Mouse (Mus musculus) hindbrain, embryonic 12.5 days (tissue): ENCODE results near the gene Cacna1b. TPM values are rescaled to one million over a fixed set of nuclear protein-coding genes. Genes with fewer than 3 reads are reported as not detected.

ENCODE experiments used
- ATAC-seq: fragments of 200-750 bp; cut with Nextera tagmentation; 2 replicates; pipeline ENCODE4 v1.8.0; 2017; ENCODE audit warnings: moderate TSS enrichment; ENCODE audit not compliant: low FRiP score
- H3K27ac ChIP-seq: fragments of 300-500 bp; sonication (generic); 2 replicates; pipeline ENCODE4 v1.5.1; 2016; ENCODE audit warnings: mild to moderate bottlenecking
- H3K27me3 ChIP-seq: fragments of 300-500 bp; sonication (generic); 2 replicates; pipeline ENCODE4 v1.6.1; 2016; ENCODE audit warnings: mild to moderate bottlenecking
- H3K36me3 ChIP-seq: fragments of 300-500 bp; sonication (generic); 2 replicates; pipeline ENCODE4 v1.6.1; 2016; ENCODE audit warnings: mild to moderate bottlenecking
- H3K4me1 ChIP-seq: fragments of 300-500 bp; sonication (generic); 2 replicates; pipeline ENCODE4 v1.6.1; 2016
- H3K4me2 ChIP-seq: fragments of 300-500 bp; sonication (generic); replicated peaks from 2 replicates; pipeline ENCODE4 v1.6.1; 2016; ENCODE audit warnings: mild to moderate bottlenecking
- H3K4me3 ChIP-seq: fragments of 300-500 bp; sonication (generic); 2 replicates; pipeline ENCODE4 v1.5.1; 2016; ENCODE audit warnings: mild to moderate bottlenecking
- H3K9ac ChIP-seq: fragments of 300-500 bp; sonication (generic); 2 replicates; pipeline ENCODE4 v1.6.1; 2016; ENCODE audit warnings: mild to moderate bottlenecking, moderate library complexity
- H3K9me3 ChIP-seq: fragments of 300-500 bp; sonication (generic); replicated peaks from 2 replicates; pipeline ENCODE4 v1.6.1; 2016; ENCODE audit warnings: mild to moderate bottlenecking
- WGBS: fragments of 180-500 bp; shearing (Covaris S2); methylation state at CpG from one replicate; pipeline ENCODE4 v1.1.7; 2016; 5-methylcytosine and 5-hydroxymethylcytosine counted together
- polyA plus RNA-seq: library from polyadenylated mRNA; unstranded; fragments of >200 nt; fragmentation: Nextera tagmentation; extraction: Ambion mirVana; gene quantifications from 2 replicates; pipeline ENCODE4 v1.2.1, GENCODE M21; 2016

Cacna1b gene
- polyA plus RNA-seq, 1 experiment from 2014 or later = 6.6 TPM

DNA sequence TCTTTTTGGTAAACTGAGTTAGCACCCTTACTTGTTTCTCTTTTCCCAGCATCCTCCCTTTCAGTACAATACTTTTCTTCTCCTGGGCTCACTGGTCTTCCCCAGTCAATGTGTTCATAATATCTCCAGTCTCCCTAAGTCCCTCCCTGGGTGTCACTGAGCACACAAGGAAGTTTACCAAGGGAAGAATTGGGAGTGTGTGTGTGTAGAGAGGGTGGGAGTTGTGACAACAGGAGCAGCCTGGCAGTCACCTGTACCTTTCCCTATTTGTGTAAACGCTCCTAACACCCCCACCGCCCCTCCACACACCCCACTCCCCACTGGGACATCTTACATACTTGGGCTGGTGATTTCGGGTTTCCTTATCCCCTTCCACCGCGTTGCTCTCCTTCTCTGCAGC lies 84.4 kb downstream of the Cacna1b start:
- Histone ChIP-seq H3K4me2 (peak overlapping the region; percentile 41; the same call in 1 of the 2 replicates), H3K36me3 (peaks cover 18% of the 10 kb centered on the region; the same call in 1 of the 2 replicates), H3K27ac (no peak overlapping the region), H3K4me3 (no peak overlapping the region), H3K4me1 (peaks cover 10% of the 10 kb centered on the region), H3K27me3 (peaks cover 10% of the 10 kb centered on the region; the same call in 1 of the 2 replicates), H3K9ac (no peak overlapping the region), H3K9me3 (no peaks in the 10 kb centered on the region)
- ATAC-seq = no peak
- WGBS = 79% methylated on average over 5 of the region's 5 CpGs

DNA sequence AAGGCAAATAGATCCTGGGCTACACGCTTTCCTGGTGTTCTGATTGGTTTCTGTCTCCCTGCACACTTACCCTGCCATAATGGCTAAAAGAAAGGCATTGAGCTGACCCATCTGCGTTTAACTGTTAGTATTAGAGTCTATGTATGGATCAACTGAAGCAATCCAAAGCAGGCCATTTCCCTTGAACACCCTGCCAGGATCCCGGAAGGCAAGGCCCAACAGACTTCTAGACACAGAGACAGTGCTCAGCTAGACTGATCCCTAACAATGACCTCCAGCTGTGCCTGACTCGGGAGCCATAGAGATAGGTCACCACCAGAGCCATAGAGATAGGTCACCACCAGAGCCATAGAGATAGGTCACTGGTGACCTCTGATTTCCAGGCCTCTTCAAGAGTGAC lies 84.8 kb downstream of the Cacna1b start:
- no peak overlapping the region for H3K27ac ChIP-seq
- no peak for ATAC-seq
- H3K27me3 ChIP-seq = peaks cover 10% of the 10 kb centered on the region; the same call in 1 of the 2 replicates
- H3K4me1 ChIP-seq = peaks cover 10% of the 10 kb centered on the region
- no peak overlapping the region for H3K9ac ChIP-seq
- peaks cover 15% of the 10 kb centered on the region; the same call in 1 of the 2 replicates for H3K36me3 ChIP-seq
- H3K4me3 ChIP-seq = no peak overlapping the region
- no peaks in the 10 kb centered on the region for H3K9me3 ChIP-seq
- H3K4me2 ChIP-seq = no peak overlapping the region
- 62% methylated on average over 4 of the region's 4 CpGs for WGBS

DNA sequence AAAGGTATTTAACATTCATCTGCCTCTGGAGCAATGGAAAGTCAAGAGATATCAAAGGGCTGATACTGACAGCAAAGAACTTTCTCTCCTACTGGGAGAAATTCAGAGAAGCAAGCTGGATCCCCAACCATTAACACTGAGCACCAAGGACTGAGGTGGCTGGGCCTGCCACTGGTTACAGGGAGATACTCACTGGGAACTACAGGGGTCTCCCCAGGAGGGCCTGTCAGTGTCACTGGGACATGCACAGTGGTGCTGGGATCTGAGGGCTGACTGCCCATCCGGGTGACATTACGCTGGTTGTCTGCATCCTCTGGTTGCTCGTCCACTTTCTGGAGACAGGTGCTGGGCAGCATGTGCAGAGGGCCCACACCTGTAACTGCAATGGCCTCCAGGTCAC lies 85.3 kb downstream of the Cacna1b start:
- no peaks in the 10 kb centered on the region for H3K9me3 ChIP-seq
- H3K4me2 ChIP-seq = no peak overlapping the region
- H3K4me1 ChIP-seq = peaks cover 10% of the 10 kb centered on the region
- no peak overlapping the region for H3K27ac ChIP-seq
- H3K36me3 ChIP-seq = peaks cover 10% of the 10 kb centered on the region; the same call in 1 of the 2 replicates
- 89% methylated on average over 3 of the region's 3 CpGs for WGBS
- H3K27me3 ChIP-seq = peaks cover 10% of the 10 kb centered on the region; the same call in 1 of the 2 replicates
- ATAC-seq = no peak
- H3K4me3 ChIP-seq = no peak overlapping the region
- H3K9ac ChIP-seq = no peak overlapping the region

DNA sequence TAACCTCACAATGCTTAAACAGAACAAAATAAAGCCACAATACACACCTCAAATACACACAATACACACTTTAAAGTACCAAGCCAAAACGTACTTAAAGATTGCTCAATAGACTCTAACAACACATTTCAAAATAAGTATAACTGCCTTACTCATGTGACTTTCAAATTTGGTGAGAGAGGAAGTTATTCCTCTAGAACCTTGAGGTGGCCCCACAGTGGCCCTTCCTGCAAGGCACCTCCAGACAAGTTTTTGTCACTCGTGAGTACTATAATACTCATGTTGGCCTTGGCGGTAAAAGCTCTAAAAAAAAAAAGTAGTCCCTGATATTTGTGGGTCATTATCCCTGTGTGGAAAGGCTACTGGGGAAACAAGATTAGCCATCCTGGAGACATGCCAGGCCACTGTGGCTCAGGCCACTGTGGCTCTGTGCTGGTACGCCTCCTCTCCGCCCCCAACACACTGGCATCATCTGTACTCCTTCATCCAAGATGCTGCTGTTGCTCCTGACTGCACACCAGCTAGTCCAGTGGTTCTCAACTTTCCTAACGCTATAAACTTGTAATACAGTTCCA lies 88.4 kb downstream of the Cacna1b start:
- Histone ChIP-seq H3K4me2 (no peak overlapping the region), H3K4me1 (peaks cover 7% of the 10 kb centered on the region), H3K36me3 (peaks cover 6% of the 10 kb centered on the region; the same call in 1 of the 2 replicates), H3K27ac (no peak overlapping the region), H3K4me3 (no peak overlapping the region), H3K9ac (no peak overlapping the region), H3K27me3 (peaks cover 7% of the 10 kb centered on the region; the same call in 1 of the 2 replicates), H3K9me3 (no peaks in the 10 kb centered on the region)
- no peak for ATAC-seq
- 90% methylated on average over 6 of the region's 6 CpGs for WGBS

DNA sequence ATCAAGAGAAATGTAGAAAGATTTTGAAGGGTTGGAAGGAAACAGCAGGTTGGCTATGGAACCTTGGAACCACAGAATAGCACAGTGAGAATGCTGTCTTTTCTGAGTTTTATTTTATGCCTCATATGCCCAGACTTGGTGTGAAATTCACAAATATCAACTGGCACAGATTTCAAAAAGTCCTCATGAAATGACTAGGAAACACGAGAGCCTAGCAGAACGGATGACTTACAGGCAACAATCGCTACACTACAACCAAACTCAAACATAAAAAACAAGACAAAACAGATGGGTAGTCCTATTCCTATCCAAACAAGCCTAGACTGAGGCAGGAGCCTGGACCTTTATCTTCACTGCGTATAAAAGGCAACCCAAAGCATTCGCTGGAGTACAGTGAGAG lies 94.4 kb downstream of the Cacna1b start:
- ATAC-seq = no peak
- 94% methylated on average over 5 of the region's 5 CpGs for WGBS
- no peak overlapping the region for H3K9ac ChIP-seq
- H3K4me3 ChIP-seq = no peak overlapping the region
- H3K27ac ChIP-seq = no peak overlapping the region
- H3K27me3 ChIP-seq = no peaks in the 10 kb centered on the region
- no peaks in the 10 kb centered on the region for H3K9me3 ChIP-seq
- H3K4me2 ChIP-seq = no peak overlapping the region
- H3K4me1 ChIP-seq = peaks cover 9% of the 10 kb centered on the region
- H3K36me3 ChIP-seq = no peaks in the 10 kb centered on the region

DNA sequence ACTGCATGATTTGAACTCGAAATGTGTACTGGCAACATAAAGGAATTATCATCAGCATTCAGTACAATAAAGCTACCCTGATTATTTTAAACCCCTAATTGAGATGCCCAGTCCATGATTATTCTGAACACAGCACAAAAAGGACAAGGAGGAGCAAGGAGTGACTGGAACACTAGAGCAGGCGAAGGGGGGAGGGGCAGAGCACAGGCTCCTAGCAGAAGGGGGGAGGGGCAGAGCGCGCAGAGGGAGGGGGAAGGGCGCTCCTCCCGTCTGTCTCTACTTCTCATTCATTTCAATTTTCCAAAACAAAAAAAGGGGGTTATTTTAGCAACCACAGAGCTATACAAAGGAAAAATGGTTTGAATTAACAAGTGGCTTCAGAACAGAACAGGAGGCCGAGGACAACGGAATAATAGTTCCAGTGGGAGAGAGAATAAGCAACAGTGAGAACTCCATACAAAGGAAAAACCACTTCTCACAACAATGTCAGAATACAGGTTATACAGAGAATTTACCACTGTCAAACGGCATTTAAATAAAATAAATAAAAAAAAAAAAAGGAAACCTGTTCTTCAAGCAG lies 98.2 kb downstream of the Cacna1b start:
- Histone ChIP-seq H3K9ac (no peak overlapping the region), H3K4me2 (peak overlapping the region; percentile 44), H3K4me1 (peaks cover 9% of the 10 kb centered on the region), H3K9me3 (no peaks in the 10 kb centered on the region), H3K36me3 (0 out of 2 replicates have a peak, but pooled peaks cover 4% of the 10 kb centered on the region), H3K27me3 (no peaks in the 10 kb centered on the region), H3K27ac (0 out of 2 replicates have a peak overlapping the region, but pooled peaks have one; percentile 30), H3K4me3 (no peak overlapping the region)
- peak; percentile 82 for ATAC-seq
- WGBS = 16% methylated on average over 9 of the region's 9 CpGs

DNA sequence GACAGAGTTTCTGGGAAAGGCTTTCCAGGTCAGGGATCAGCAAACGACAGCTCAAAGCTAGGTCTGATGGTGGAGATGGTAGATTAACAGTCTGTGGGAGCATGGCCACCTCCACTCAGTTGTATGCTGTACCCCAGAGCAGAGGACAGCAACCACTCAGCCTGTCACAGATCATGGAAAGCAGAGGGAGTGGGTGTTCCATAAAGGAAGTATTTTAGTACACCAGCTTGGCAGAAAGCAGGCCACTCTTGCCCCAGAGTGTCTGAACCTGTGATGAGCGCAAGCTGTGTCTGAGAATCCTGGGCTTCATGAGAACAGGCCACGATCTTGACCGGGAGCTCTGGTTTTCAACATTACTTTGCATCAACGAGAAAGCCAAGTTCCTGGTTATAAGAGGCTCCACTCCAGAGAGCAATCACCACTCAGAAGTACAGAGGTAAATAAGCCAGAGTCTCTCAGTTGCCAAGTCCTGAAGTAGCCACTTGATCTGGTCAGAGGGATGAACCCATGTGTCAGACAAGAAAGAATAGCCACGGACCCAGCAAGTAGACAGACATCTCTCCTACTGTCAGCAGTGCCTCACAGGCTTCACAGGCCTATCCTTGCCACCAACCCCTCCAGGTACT lies 103.7 kb downstream of the Cacna1b start:
- 86% methylated on average over 6 of the region's 6 CpGs for WGBS
- H3K27me3 ChIP-seq = no peaks in the 10 kb centered on the region
- ATAC-seq = no peak
- H3K36me3 ChIP-seq = peaks cover 12% of the 10 kb centered on the region; the same call in 1 of the 2 replicates
- H3K9me3 ChIP-seq = no peaks in the 10 kb centered on the region
- no peak overlapping the region for H3K4me3 ChIP-seq
- no peak overlapping the region for H3K27ac ChIP-seq
- peaks cover 10% of the 10 kb centered on the region; the same call in 1 of the 2 replicates for H3K4me1 ChIP-seq
- no peak overlapping the region for H3K9ac ChIP-seq
- no peak overlapping the region for H3K4me2 ChIP-seq

DNA sequence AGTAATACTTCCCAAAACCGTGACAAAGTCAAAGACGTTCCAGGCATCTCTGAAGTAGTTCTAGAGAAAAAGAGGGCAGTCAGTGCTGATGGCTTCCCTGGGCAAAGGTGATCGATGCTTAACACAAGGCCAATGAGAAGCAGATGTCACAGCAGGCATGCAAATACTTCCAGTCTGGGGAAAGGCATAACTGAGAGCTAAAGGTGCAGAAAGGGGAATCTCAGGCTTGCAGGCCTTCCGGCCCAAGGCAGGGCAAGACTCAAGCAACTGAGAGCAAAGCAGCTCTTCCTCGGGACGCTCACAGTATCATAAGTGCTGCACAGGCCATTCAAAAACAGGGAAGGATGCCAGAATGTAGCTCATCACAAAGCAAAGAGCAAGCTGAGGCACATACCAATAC lies 114.4 kb downstream of the Cacna1b start:
- H3K27me3 ChIP-seq = no peaks in the 10 kb centered on the region
- H3K9me3 ChIP-seq = no peaks in the 10 kb centered on the region
- H3K4me1 ChIP-seq = no peaks in the 10 kb centered on the region
- H3K9ac ChIP-seq = no peak overlapping the region
- peaks cover 12% of the 10 kb centered on the region for H3K36me3 ChIP-seq
- no peak overlapping the region for H3K4me2 ChIP-seq
- H3K27ac ChIP-seq = no peak overlapping the region
- WGBS = 69% methylated on average over 6 of the region's 6 CpGs
- no peak overlapping the region for H3K4me3 ChIP-seq
- ATAC-seq = no peak

DNA sequence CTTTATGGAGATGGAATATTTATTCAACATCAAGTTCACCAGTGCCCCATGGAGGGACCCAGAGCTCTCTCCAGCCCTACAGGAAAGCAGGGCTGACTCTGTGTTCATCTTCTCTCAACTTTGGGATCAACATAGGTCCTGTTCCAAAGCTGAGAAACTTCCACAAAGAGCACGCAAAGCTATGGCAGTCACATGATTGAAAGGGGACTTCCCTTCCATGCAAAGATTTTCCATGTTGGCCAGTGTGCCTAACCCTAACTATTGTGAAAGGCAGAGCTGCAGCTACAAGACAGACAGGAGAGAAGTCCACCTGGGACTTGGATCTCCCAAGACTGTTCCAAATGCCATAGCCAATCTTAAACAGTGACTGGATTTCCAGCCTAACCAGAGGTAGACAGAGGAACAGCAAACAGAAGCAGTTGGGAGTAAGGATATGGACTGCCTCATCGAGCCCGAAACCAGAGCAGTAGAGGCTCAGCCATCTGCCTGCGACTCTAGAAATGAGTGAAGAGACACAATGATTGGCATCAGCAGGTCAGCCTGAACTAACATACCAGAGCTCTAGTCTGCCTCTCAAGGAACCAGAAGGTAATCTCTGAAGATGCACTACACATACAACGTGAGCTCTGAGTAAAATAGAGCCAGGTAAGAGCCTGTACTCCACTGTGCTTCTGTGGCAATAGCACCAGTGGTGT lies 116.4 kb downstream of the Cacna1b start:
- no peaks in the 10 kb centered on the region for H3K4me1 ChIP-seq
- no peaks in the 10 kb centered on the region for H3K27me3 ChIP-seq
- H3K4me3 ChIP-seq = no peak overlapping the region
- no peak overlapping the region for H3K27ac ChIP-seq
- 95% methylated on average over 5 of the region's 5 CpGs for WGBS
- no peak for ATAC-seq
- H3K36me3 ChIP-seq = peaks cover 12% of the 10 kb centered on the region
- no peaks in the 10 kb centered on the region for H3K9me3 ChIP-seq
- no peak overlapping the region for H3K4me2 ChIP-seq
- H3K9ac ChIP-seq = no peak overlapping the region

DNA sequence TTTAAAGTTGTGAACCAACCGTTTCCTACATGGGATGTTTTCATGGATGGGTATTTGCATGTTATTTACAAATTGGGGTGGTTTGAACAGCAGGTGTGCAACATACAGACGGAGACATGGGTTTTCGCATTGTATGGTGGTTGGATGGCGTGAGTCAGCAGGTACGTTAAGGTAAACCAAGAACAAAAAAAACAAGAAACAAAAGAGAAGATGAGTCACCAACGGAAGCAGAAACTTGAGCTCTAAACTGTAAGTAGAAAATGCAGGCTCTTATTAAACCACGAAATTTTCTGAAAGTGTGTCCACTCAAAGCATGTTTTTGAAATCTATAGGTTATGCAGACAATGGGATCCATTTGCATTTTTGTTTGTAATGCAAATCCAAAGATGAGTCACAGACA lies 120.1 kb downstream of the Cacna1b start:
- H3K4me3 ChIP-seq = no peak overlapping the region
- H3K4me2 ChIP-seq = no peak overlapping the region
- no peaks in the 10 kb centered on the region for H3K27me3 ChIP-seq
- 82% methylated on average over 7 of the region's 7 CpGs for WGBS
- H3K9me3 ChIP-seq = no peaks in the 10 kb centered on the region
- ATAC-seq = no peak
- no peak overlapping the region for H3K27ac ChIP-seq
- no peaks in the 10 kb centered on the region; the same call in 1 of the 2 replicates for H3K36me3 ChIP-seq
- no peak overlapping the region for H3K9ac ChIP-seq
- H3K4me1 ChIP-seq = peaks cover 11% of the 10 kb centered on the region

DNA sequence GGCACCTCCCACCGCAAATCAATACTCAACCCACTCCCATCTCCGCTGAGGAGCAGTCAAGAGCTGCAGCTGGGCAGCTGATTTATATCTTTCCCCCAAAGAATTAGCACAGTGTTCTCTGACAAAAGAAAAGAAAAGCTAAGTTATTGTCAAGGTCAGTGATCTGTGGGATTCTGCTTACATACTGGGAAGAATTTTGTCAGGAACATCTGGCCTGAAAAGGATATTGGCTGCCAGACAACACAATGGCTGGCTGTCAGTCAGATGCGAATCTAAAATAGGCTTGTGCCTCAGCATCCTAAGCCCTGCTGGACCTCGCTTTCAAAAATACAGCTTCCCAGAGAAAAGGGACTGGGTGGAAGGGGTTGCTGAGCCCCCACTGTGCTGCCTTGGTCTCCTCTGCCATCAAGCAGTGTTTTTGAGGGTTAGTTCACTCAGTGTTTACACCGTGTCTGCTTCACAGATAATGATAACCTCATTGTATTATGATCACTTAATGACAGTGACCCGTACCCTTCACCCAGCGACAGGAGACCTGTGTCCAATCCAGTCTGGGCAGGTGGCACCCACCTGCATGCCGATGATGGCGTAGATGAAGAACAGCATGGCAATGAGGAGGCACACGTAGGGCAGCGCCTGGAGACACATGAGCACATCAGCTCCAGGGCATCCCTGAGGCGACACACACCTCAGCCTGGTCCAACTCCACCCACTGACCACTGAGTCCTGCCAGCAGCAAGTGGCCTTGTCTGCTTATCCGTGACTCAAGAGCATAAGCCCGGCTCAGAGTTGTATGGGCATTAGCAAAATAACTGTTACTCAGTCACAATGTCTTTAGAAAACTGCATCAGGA lies 124.6 kb downstream of the Cacna1b start:
- peaks cover 22% of the 10 kb centered on the region for H3K36me3 ChIP-seq
- no peaks in the 10 kb centered on the region for H3K27me3 ChIP-seq
- no peak overlapping the region for H3K4me2 ChIP-seq
- ATAC-seq = peak; percentile 37; the same call in 1 of the 2 replicates
- 64% methylated on average over 14 of the region's 14 CpGs for WGBS
- H3K4me3 ChIP-seq = no peak overlapping the region
- H3K9ac ChIP-seq = no peak overlapping the region
- no peaks in the 10 kb centered on the region for H3K9me3 ChIP-seq
- H3K4me1 ChIP-seq = peaks cover 11% of the 10 kb centered on the region
- peak overlapping the region; percentile 55; the same call in 1 of the 2 replicates for H3K27ac ChIP-seq
